Mouse (Mus musculus) WW6 (cell line): ENCODE results near the gene Bcl10.
"Not testable (repeated sequence)": the region's sequence is repeated elsewhere in the genome, so short reads cannot be mapped to it uniquely, and the experiment has no call there.

Experiments used
- DNase-seq: peaks from one replicate; pipeline ENCODE4 v3.0.0-alpha.2; 2013; ENCODE audit warnings: low read depth, low spot score

Gene Bcl10

GRCm38 (mm10) chr3:145950034-145950814, 27.6 kb downstream of the Bcl10 start:
- DNase-seq, result peak; percentile 59

DNA sequence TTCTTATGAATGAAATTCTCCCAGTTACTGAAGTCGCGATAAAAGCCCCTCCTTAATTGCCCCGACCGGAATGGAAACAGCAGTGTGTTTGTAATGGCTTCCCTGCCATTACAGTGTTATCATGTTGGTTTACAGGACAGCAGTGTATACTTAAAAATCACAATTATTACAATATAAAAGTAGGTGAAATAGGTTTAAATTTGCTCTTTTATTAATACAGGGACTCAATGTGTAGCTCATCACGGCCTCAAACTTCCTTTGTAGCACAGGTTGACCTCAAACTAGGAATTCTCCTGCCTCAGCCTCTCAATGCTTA, 28.2 kb downstream of the Bcl10 start:
- no peak for DNase-seq

- DNase-seq, result no peak
Observed at GRCm38 (mm10) chr3:145951287-145952165, 28.9 kb downstream of the Bcl10 start.

- no peak for DNase-seq
Observed at GRCm38 (mm10) chr3:145952945-145953344, 30.3 kb downstream of the Bcl10 start.

DNA sequence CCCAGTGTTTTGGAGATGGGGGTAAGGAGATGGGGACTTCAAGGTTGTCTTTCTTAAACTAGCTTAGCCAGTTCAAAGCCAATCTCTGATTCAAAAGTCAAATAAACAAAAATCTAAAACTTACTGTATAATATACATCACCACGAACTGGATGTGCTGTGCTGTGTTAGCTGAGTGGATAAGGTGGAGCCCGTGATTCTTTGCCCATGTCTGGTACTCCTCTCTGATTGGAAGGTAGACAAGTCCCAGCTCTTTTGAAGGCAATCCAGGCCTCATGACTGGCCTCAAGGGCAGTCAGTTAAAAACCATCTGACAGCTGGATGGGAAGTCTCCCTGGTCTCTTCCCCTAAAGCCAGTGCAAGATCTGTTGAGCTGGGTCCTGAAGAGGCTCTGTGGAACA, 30.8 kb downstream of the Bcl10 start:
- no peak for DNase-seq

- no peak for DNase-seq
Observed at GRCm38 (mm10) chr3:145959824-145960223, 37.2 kb downstream of the Bcl10 start.

DNA sequence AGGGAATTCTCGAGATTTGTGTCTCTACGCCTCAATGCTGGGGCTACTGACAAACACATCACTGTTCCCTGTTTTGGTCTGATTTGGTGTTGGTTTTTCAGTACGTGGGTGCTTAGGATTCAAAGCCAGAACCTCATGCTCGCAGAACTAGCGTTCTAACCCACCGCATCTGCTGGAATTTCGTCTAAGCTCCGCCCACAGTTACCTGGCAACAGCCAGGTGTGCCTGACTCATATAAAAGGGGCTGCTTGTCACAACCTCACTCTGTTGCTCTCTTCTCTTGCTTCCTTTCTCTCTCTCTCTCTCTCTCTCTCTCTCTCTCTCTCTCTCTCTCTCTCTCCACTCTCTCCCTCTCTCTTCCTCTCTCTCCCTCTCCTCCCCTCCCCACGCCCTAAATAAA, 39.8 kb downstream of the Bcl10 start:
- no peak for DNase-seq

DNA sequence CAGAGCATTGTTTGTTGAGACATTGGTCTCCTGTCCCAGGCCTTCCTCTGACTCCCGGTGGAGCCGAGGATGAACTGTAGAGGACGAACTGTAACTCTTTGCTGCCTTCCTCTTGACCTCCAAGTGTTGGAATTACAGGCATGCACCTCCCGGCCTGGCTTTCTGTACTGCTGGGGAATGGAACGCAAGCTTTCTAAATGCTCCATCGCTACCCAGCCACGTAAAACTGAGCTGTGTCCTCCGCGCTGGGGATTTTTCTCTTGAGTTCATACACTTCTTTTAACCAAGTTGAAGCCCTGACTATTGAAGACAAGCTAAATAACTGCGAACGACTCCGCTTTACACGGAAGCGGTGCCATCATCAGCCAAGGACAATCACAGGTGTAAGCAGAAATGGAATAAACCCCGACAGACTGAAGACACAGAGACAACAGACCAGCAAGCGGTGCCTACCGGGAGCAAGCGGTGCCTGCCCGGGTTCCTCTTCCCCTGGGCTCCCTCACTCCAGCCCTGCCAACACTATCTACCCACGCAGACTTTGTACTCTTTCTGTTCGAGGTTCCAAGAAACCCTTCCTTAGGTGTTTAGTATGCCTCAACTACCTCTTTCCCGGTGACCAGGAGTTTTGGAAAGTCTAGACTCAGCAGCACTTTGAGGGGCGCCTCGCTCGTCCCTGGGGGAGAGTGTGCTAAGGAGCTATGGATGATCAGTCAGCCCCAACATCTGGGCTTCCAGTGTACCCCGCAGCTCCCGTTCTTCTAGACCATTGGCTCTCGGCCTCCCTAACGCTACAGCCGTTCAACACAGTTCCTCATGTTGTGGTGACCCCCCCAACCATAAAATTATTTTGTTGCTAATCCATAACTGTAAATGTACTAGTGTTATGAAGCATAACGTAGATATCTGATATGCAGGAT, 40.8 kb downstream of the Bcl10 start:
- DNase-seq, result no peak

- no peak for DNase-seq
Observed at GRCm38 (mm10) chr3:145964018-145964387, 41.4 kb downstream of the Bcl10 start.

GRCm38 (mm10) chr3:145964473-145964872, 41.9 kb downstream of the Bcl10 start:
- DNase-seq, result no peak

DNA sequence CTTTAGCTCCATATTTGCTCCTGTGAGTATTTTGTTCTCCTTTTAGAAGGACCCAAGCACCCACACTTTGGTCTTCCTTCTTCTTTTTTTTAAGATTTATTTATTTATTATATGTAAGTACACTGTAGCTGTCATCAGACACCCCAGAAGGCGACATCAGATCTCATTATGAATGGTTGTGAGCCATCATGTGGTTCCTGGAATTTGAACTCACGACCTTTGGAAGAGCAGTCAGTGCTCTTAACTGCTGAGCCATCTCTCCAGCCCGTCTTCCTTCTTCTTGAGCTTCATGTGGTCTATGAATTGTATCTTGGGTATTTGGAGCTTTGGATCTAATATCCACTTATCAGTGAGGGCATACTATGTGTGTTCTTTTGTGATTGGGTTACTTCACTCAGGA, 43.0 kb downstream of the Bcl10 start:
- not testable (repeated sequence) for DNase-seq

- no peak for DNase-seq
Observed at GRCm38 (mm10) chr3:145966806-145967205, 44.2 kb downstream of the Bcl10 start.

DNA sequence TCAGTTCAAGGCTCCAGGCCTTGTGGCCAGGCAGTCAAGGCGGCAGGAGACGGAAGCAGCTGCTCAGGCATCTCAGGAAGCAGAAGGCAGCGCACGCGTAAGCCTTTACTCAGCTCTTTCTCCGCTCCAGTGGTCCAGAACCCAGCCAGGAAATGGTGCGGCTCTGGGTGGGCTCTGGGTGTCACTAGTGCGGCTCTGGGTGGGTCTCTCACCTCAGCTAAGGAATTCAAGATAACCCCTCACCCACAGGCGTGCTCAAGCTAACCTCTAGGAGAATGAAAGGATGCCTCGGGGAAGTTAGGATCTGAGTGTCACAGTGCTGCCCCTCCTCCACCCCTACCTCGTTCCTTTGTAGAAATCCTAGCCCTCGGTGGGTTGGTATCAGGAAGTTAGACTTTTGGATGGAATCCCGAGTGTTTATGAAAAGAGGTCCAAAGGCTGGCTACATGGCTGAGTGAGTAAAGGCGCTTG, 46.5 kb downstream of the Bcl10 start:
- no peak for DNase-seq

GRCm38 (mm10) chr3:145971501-145971900, 48.9 kb downstream of the Bcl10 start:
- DNase-seq, result no peak

DNA sequence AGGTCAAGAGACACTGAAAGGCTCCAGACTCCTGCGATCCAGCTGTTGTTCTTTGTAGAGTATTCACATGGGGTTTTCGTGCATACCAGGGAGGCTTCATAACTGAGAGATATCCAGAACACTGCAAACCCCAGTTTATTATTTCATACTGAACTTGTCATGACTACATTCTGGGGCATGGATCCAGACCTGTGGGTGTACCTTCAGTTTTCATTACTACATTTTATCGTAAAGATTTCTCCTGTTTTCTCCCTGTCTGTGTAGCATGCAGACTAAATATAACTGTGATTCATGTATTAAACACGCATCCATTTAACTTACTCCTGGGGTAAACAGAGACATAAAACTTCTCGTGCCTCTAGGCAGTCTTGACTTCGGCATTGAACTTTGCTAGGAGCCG, 52.4 kb downstream of the Bcl10 start:
- DNase-seq, result no peak
